Mouse (Mus musculus) lung, postnatal 0 days (tissue): Measurements from ENCODE around the gene Cd4. TPM values are rescaled to one million over a fixed set of nuclear protein-coding genes. Genes with fewer than 3 reads are reported as not detected.
A peak's percentile ranks its signal among the peaks of the same experiment; 100 is the strongest.
"Not testable (repeated sequence)": the region's sequence is repeated elsewhere in the genome, so short reads cannot be mapped to it uniquely, and the experiment has no call there.

Experiments
- ATAC-seq: fragments of 200-750 bp; cut with Nextera tagmentation; 2 replicates; pipeline ENCODE4 v1.8.0; 2017; ENCODE audit warnings: moderate library complexity
- DNase-seq: peaks from one replicate; pipeline ENCODE4 v3.0.0-alpha.2; 2016; ENCODE audit warnings: low spot score
- H3K27ac ChIP-seq: fragments of 300-500 bp; sonication (generic); 2 replicates; pipeline ENCODE4 v1.5.1; 2014; ENCODE audit warnings: antibody characterized with exemption, mild to moderate bottlenecking, low read length, mixed read lengths
- H3K27me3 ChIP-seq: fragments of 300-500 bp; sonication (generic); replicated peaks from 2 replicates; pipeline ENCODE4 v1.6.1; 2014; ENCODE audit warnings: low read length, mixed read lengths; ENCODE audit not compliant: insufficient read depth
- H3K36me3 ChIP-seq: fragments of 300-500 bp; sonication (generic); 2 replicates; pipeline ENCODE4 v1.6.1; 2014; ENCODE audit warnings: low read length, mixed read lengths; ENCODE audit not compliant: insufficient read depth
- H3K4me1 ChIP-seq: fragments of 300-500 bp; sonication (generic); 2 replicates; pipeline ENCODE4 v1.6.1; 2014; ENCODE audit warnings: antibody characterized with exemption, low read depth, low read length, mixed read lengths; ENCODE audit not compliant: insufficient read depth
- H3K4me2 ChIP-seq: fragments of 300-500 bp; sonication (generic); replicated peaks from 2 replicates; pipeline ENCODE4 v1.6.1; 2014; ENCODE audit warnings: low read depth, mild to moderate bottlenecking, low read length, moderate library complexity, mixed read lengths
- H3K4me3 ChIP-seq: fragments of 300-500 bp; sonication (generic); 2 replicates; pipeline ENCODE4 v1.5.1; 2014; ENCODE audit warnings: low read depth, low read length
- H3K9ac ChIP-seq: fragments of 300-500 bp; sonication (generic); replicated peaks from 2 replicates; pipeline ENCODE4 v1.6.1; 2014; ENCODE audit warnings: low read depth, mild to moderate bottlenecking
- H3K9me3 ChIP-seq: fragments of 300-500 bp; sonication (generic); 2 replicates; pipeline ENCODE4 v1.6.1; 2016; ENCODE audit warnings: low read length, mixed read lengths
- CTCF ChIP-seq: IDR thresholded peaks from 2 replicates; pipeline ENCODE4 v1.5.1; 2016; ENCODE audit warnings: antibody characterized with exemption, mild to moderate bottlenecking
- EP300 ChIP-seq: IDR thresholded peaks from 2 replicates; pipeline ENCODE4 v1.6.1; 2016; ENCODE audit warnings: antibody characterized with exemption, mild to moderate bottlenecking, control low read depth
- WGBS: fragments of 180-500 bp; shearing (Covaris S2); extraction: QIAGEN DNeasy Blood & Tissue Kit; methylation state at CpG from one replicate; pipeline ENCODE4 v1.1.7; 2014; 5-methylcytosine and 5-hydroxymethylcytosine counted together
- polyA plus RNA-seq: library from polyadenylated mRNA; unstranded; fragments of >200 nt; fragmentation: Nextera tagmentation; extraction: Ambion mirVana; gene quantifications from 2 replicates; pipeline ENCODE4 v1.2.1, GENCODE M21; 2015

Gene Cd4
- polyA plus RNA-seq, 1 experiment from 2014 or later, result 0.10 TPM

DNA sequence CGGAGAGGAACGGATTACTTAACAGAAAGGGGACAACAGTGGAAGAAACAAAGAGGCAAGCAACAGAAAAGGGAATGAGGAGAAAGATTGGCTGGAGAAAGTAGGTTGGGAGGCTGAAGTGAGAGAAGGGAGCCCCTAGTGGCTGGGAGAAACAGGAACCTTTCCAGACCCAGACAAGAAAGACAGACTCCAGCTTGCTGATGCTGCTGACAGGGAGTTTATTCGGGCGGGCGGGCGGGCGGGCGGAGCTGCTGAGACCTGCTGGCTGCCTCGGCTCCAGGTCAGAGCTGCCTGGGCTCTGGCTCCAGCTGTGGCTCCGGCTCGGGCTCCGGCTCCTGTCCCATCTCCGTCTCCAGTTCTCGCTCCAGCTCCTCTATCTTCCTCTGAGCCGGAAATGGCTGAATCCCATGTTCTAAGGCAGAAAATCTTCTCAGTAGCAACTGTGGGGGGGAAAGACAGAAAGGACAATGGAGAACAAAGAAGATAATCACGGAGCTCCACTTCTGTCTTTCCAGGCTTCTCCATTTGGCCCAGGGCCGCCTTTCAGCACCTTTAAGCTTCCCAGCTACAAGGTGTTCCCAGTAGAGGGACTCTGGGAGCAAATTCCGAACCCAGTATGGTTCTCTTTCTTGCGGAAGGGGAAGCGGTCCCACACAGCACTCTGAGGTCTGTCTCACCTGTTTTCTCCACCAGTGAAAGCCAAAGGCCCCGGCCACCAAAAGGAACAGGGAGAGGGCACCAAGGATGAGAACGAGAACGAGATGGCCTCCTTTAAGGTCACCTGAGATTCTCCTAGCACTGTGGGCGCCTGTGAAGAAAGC is 16.4 kb upstream of the Cd4 start:
- Histone ChIP-seq H3K4me3 (peak overlapping the region; percentile 53), H3K27me3 (no peaks in the 10 kb centered on the region), H3K9me3 (no peaks in the 10 kb centered on the region), H3K36me3 (no peaks in the 10 kb centered on the region), H3K4me2 (peak overlapping the region; percentile 75), H3K4me1 (no peaks in the 10 kb centered on the region), H3K9ac (peak overlapping the region; percentile 50), H3K27ac (peak overlapping the region; percentile 93)
- peak; percentile 78 for TF ChIP-seq CTCF
- no peak for TF ChIP-seq EP300
- ATAC-seq, result peak; percentile 89
- 10% methylated on average over 23 of the region's 24 CpGs for WGBS
- DNase-seq, result peak; percentile 97

DNA sequence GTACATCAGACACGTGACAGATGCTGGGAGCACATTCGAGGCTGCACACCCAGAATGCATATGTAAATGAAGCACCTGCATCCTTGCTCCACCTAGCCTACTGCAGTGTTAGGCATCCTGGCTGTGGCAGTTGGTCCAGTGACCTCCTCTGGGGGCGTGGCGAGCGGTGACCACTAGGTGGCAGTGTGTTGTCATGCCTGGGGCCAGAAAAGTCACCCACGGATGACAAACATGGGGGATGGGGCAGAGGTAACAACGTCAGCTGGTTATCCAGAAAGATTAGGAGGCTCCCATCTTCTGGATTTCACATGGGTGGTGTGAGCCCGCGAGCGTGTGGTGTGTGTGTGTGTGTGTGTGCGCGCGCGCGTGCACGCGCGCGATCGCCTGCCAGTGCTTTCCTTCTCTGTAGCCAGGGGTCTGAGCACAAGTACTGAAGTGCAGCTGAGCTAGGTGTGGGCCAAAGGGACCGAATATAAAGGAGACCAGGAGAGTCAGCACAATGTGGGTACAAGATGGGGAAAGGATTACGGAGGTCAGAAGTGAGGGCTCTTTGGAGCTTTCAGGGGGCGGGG is 15.6 kb upstream of the Cd4 start:
- Histone ChIP-seq H3K36me3 (no peaks in the 10 kb centered on the region), H3K9me3 (no peaks in the 10 kb centered on the region), H3K4me2 (peak overlapping the region; percentile 75), H3K4me1 (no peaks in the 10 kb centered on the region), H3K27ac (peak overlapping the region; percentile 93), H3K27me3 (no peaks in the 10 kb centered on the region), H3K9ac (peak overlapping the region; percentile 50), H3K4me3 (peak overlapping the region; percentile 53)
- DNase-seq, result peak; percentile 96
- under 1% methylated on average over 23 of the region's 23 CpGs for WGBS
- no peak for TF ChIP-seq EP300
- TF ChIP-seq CTCF, result peak; percentile 100
- ATAC-seq, result peak; percentile 92

DNA sequence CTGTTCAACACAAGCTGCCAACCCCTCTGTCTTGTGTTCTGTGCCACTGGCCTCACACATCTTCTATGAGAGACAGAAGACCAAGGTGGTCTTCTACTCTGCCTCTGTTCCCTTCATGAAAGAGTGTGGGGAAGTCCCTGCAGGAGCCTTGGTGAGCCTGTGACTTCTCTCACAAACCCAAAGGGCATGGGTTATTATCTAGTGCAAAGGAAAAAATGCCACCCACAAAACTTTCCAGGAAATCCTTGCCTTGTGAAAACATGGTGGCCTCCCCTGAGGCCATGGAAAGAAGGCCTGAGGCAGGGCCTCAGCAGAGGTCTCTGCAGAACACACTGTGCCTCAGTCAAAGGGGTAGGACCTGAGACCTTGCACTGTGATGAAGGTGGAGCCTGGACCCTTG is 13.8 kb upstream of the Cd4 start:
- no peaks in the 10 kb centered on the region for H3K27me3 ChIP-seq
- no peaks in the 10 kb centered on the region for H3K36me3 ChIP-seq
- H3K9me3 ChIP-seq, result no peaks in the 10 kb centered on the region
- DNase-seq, result no peak
- no peak overlapping the region for H3K4me3 ChIP-seq
- H3K4me2 ChIP-seq, result no peak overlapping the region
- no peak for ATAC-seq
- H3K9ac ChIP-seq, result no peak overlapping the region
- TF ChIP-seq EP300 (no peak), CTCF (no peak)
- no peak overlapping the region for H3K27ac ChIP-seq
- no peaks in the 10 kb centered on the region for H3K4me1 ChIP-seq

DNA sequence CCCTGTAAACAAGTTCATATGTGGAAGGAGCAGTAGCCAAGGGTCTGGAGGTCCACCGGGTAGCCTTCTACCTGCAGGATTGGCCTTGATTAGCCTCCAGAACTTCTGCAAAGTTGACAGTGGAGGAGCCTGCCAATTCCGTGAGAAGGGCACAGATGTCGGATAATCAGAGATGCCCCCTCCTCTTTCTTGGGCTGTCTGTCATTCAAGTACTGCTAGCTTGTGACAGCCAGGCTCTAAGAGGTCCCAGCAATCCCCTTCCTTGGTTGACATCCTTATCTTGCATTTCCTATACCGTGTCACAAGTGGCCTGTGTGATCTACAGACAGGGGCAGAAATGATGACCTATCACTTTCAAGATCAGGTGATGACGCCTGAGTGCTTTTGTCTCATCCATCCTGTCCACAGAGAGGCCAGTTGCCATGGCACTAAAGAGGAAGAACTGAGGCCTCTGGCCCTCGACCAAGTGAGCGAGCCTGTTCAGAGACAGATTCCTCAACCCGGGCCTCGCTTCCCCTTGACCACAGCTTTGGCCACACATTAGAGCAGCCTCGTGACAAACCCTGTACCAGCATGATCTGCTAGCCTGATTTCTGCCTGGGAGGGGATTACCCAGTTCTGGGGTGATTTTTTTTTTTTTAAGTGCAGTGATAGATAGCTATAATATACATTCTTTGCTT is 12.9 kb upstream of the Cd4 start:
- WGBS, result 34% methylated on average over 10 of the region's 10 CpGs
- Histone ChIP-seq H3K4me1 (no peaks in the 10 kb centered on the region), H3K4me3 (no peak overlapping the region), H3K9ac (no peak overlapping the region), H3K36me3 (no peaks in the 10 kb centered on the region), H3K4me2 (no peak overlapping the region), H3K27me3 (no peaks in the 10 kb centered on the region), H3K27ac (no peak overlapping the region), H3K9me3 (no peaks in the 10 kb centered on the region)
- ATAC-seq (no peak), DNase-seq (no peak)
- TF ChIP-seq CTCF (no peak), EP300 (no peak)

DNA sequence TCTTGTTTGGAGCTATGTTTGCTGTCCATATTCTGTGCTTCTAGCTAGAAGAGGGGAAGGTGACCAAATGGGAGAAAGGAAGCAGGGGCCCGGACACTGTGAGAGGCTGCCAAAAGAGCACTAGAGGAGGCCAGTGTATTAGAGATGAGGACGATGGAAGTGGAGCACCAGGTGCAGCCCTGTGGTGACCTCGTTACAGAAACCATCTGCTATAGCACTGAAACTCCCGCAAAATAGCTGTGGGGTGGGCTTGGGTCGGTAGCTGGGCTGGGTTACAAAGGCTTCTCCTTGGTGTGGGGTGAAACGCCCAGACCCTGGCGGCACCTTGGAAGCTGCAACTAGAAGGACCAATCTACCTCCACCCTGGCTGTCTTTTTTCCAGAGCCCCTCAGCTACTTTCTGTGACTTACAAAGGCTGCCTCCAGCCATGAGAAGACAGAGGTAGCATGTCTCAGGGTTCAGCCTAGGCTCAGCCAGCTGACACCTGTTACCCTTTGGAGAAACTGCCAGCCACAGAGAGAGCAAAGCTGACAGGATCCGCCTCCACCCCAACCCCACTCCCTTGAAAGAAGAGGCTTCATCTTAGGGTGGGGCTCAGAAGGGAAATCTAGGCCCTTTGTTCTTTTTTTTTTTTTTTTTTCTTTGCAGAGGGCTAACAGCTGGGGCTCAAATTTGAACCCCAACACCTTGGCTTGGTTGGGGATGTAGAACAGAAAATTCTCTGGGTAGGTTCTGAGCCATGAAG is 12.2 kb upstream of the Cd4 start:
- WGBS, result 57% methylated on average over 8 of the region's 8 CpGs
- DNase-seq (no peak), ATAC-seq (no peak)
- TF ChIP-seq EP300, result no peak
- TF ChIP-seq CTCF, result no peak
- no peak overlapping the region for H3K9ac ChIP-seq
- no peaks in the 10 kb centered on the region for H3K27me3 ChIP-seq
- H3K27ac ChIP-seq, result no peak overlapping the region
- no peaks in the 10 kb centered on the region for H3K36me3 ChIP-seq
- H3K4me1 ChIP-seq, result no peaks in the 10 kb centered on the region
- no peaks in the 10 kb centered on the region for H3K9me3 ChIP-seq
- H3K4me3 ChIP-seq, result no peak overlapping the region
- H3K4me2 ChIP-seq, result no peak overlapping the region

DNA sequence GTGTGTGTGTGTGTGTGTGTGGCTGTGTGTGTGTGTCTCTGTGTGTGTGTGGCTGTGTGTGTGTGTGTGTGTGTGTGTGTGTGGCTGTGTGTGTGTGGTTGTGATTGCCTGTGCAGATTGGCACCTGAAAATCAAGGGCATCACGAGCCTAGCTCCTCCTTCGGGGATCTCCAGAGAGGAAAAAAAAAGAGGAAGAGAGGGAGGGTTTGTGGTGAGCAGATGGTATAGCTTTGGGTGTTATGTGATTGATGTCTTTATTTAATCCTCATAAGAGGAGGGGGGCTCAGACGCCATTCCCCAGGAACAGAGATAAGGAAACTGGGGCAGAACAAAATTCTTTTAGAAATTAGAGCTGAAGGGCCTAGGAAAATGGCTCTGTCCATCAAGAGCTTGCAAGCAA is 10.3 kb upstream of the Cd4 start:
- DNase-seq (no peak), ATAC-seq (no peak)
- 15% methylated on average over 3 of the region's 3 CpGs for WGBS
- Histone ChIP-seq H3K9me3 (no peaks in the 10 kb centered on the region), H3K4me3 (no peak overlapping the region), H3K4me1 (no peaks in the 10 kb centered on the region), H3K27me3 (no peaks in the 10 kb centered on the region), H3K36me3 (no peaks in the 10 kb centered on the region), H3K27ac (no peak overlapping the region), H3K9ac (no peak overlapping the region), H3K4me2 (no peak overlapping the region)
- TF ChIP-seq EP300, result no peak
- no peak for TF ChIP-seq CTCF

DNA sequence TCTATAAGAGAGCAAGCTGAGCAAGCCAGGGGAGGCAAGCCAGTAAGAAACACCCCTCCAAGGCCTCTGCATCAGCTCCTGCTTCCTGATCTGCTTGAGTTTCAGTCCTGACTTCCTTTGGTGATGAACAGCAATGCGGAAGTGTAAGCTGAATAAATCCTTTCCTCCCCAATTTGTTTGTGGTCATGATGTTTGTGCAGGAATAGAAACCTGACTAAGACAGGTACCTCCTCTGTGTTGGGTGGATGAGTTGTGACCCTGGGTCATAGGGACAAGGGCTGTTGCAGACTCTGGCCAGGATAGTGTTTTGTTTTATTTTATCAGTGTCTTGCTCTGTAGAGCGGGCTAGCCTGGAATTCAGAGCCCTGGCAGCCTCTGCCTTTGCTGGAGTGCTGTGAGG is 6.1 kb upstream of the Cd4 start:
- not testable (repeated sequence) for H3K27ac ChIP-seq, H3K9me3 ChIP-seq, H3K36me3 ChIP-seq, ATAC-seq, H3K4me2 ChIP-seq, H3K4me1 ChIP-seq, H3K4me3 ChIP-seq, DNase-seq, H3K27me3 ChIP-seq, H3K9ac ChIP-seq
- 92% methylated on average over 2 of the region's 2 CpGs for WGBS
